In the genomic region with DNA sequence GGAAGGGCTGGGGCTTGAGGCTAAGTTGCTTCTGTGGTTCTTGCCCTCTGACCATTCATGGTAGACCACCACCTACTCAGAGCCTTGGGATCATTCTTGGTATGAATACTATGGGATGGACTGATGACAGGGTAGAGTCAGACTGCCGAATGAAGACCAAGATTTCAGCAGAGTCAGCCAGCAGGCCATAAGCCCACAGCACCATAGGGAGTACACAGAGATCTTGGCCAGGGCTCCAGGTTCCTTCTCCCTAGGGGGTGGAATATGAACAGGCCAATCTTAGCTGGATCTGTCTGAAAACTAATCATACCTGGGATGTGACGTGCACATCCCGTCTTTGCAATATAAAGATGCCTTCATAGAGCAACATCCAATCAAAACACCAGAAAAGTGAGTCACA, we compare ENCODE assay signal across 15 mouse cellular contexts.
"Had no signal": no experiment of that assay in that cellular context is flagged by ENCODE, and none has a peak within 500 bp of the region (broad histone marks: within the 10 kb centered on the region; RNA-seq: fewer than 3 reads in every experiment).

No protein-coding gene starts in this region.

- DNase-seq: lung, adult 18-20 months; lung, embryonic 14.5 days; lung, postnatal 10 days; lung, postnatal 4 days; midbrain, embryonic 14.5 days; right cerebral cortex, postnatal 14 days; thymus, adult 2 months; thymus, postnatal 25 days; thymus, postnatal 4 days had no signal

- H3K27ac ChIP-seq: midbrain, embryonic 10.5 days; midbrain, embryonic 12.5 days; neural tube, embryonic 12.5 days; stomach, embryonic 15.5 days; stomach, postnatal 0 days had no signal

- H3K4me1 ChIP-seq: midbrain, embryonic 10.5 days; midbrain, embryonic 12.5 days; neural tube, embryonic 12.5 days; stomach, embryonic 15.5 days had no signal

- H3K4me3 ChIP-seq: midbrain, embryonic 10.5 days; midbrain, embryonic 12.5 days; myocyte; neural tube, embryonic 12.5 days; stomach, embryonic 15.5 days had no signal
